In the genomic region with DNA sequence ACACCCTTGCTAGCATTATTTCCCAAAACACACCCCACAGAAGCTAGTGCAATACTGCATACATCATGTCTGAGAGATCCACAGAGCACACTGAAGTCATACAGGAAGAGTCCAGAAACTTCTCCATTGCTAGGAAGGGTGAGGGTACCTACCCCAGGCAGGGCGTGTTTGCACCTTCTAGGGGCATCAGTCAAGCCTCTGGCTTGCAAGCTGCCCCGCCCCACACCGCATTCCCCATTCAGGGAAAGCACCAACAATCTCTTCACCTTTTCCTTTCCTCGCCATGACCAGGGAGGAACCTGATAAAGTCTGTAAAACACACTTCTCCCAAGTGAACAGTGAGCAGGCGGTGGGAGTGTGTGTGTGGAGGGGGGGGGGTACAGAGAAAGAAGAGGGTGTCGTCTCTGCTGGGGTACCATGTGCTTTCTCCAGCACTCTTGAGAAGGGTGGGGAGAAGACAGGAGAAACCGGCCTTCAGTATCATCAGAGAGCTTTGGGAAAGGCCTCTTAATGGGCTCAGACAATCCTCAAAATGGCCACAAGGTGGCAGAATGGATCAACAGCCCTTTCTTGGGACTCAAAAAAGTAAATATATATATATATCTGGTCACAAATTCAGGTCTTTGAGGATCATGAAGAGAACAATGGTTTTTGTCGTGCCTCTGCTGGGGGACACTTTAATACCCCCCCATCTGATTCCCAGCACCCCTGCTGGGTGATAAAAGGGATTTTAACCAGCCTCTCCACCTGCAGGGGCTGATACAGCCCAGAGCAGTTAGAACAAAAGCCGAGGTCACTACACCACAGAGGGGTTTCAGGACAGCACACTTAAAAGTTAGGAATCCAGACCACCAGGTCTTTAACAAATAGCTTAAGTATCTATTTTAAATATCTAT, we compare ENCODE assay signal across 8 mouse cellular contexts.
DNase-seq lines count a peak whose midpoint lies in the region; ATAC-seq and TF ChIP-seq lines count a peak whose summit lies in the region.

No protein-coding gene starts in this region.

- no peaks in the 10 kb centered on the region for H3K36me3 ChIP-seq in forebrain, embryonic 13.5 days (ENCODE audit: poor library complexity, severe bottlenecking)
- H3K36me3 ChIP-seq in hindbrain, embryonic 10.5 days = no peaks in the 10 kb centered on the region

- DNase-seq in ovary, postnatal 14 days (ENCODE audit: low spot score) = peak; percentile 63
- DNase-seq in ovary, postnatal 10 days (ENCODE audit: low spot score) = no peak
- DNase-seq in c-Kit-positive CD71-positive TER-119-negative erythroid progenitor cells, embryonic 14.5 days (ENCODE audit: low read depth) = peak; percentile 56
- peak; percentile 60 for DNase-seq in hindbrain, embryonic 10.5 days (ENCODE audit: low spot score)
- DNase-seq in layer of hippocampus, adult 2 months (ENCODE audit: low spot score in 2 of 2) = peak; percentile 47 to 73
- peak; percentile 88 for DNase-seq in lung, postnatal 36 days
- DNase-seq in right cerebral cortex, postnatal 10 days (ENCODE audit: low spot score in 2 of 2) = peak; percentile 76 to 80

- WGBS in forebrain, embryonic 13.5 days = 38% methylated on average over 9 of the region's 9 CpGs
- 39% methylated on average over 9 of the region's 9 CpGs for WGBS in hindbrain, embryonic 10.5 days

- no peak overlapping the region for H3K4me3 ChIP-seq in forebrain, embryonic 13.5 days
- H3K4me3 ChIP-seq in hindbrain, embryonic 10.5 days = no peak overlapping the region
- H3K4me3 ChIP-seq in layer of hippocampus, adult 2 months = no peak overlapping the region

- TF ChIP-seq CTCF in layer of hippocampus, adult 2 months (conservative IDR thresholded peaks at IDR 0.05) = peak; percentile 85

- H3K4me2 ChIP-seq in forebrain, embryonic 13.5 days = no peak overlapping the region

- H3K4me1 ChIP-seq in forebrain, embryonic 13.5 days = peaks cover 27% of the 10 kb centered on the region
- peaks cover 48% of the 10 kb centered on the region for H3K4me1 ChIP-seq in hindbrain, embryonic 10.5 days (replicated peaks)

- no peaks in the 10 kb centered on the region for H3K9me3 ChIP-seq in forebrain, embryonic 13.5 days (replicated peaks)
- H3K9me3 ChIP-seq in hindbrain, embryonic 10.5 days = no peaks in the 10 kb centered on the region

- no peaks in the 10 kb centered on the region for H3K27me3 ChIP-seq in forebrain, embryonic 13.5 days
- H3K27me3 ChIP-seq in hindbrain, embryonic 10.5 days (ENCODE audit: insufficient read depth, poor library complexity, severe bottlenecking) = no peaks in the 10 kb centered on the region

- H3K27ac ChIP-seq in forebrain, embryonic 13.5 days = no peak overlapping the region
- peak overlapping the region; percentile 46; the same call in 1 of the 2 replicates for H3K27ac ChIP-seq in hindbrain, embryonic 10.5 days
- peak overlapping the region; percentile 82 for H3K27ac ChIP-seq in layer of hippocampus, adult 2 months

- no peak overlapping the region for H3K9ac ChIP-seq in forebrain, embryonic 13.5 days

- peak; percentile 75 for ATAC-seq in forebrain, embryonic 13.5 days
